Mouse (Mus musculus): ENCODE data around the gene Sf3a1. TPM values are rescaled to one million over a fixed set of nuclear protein-coding genes. Genes with fewer than 3 reads are reported as not detected.

Gene Sf3a1
- polyA plus RNA-seq, 1 experiment: 24.7 TPM

DNA sequence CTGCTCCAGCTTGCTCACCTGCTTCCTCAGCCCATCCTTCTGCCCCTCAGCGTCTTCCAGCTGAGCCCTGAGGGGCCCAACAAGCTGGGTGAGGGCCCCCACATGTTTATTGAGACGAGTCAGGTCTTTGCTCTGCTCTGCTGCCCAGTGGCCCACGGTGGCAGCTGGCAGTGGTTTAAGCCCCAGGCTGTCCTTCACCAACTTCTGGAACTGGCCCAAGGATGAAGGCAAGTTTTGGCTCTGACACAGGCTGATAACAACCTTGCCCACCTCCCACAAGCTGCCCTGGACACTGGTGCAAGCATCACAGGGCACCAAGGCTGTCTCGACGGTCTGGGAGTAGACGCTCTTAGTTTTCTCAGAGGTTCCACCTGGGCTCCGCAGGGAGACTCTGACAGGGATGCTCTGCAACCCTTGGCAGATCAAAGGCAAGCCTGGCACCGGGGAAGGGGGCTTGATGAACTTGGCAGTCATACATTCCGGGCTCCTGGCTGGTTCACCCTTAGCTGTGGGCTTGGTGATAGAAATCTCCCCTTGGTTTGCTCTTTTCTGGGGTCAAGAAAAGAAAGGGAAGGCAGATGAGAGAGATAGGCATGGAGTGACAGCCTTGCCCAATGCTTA is 11.5 kb upstream of the Sf3a1 start:
- Histone ChIP-seq H3K27ac (ENCODE audit: insufficient read depth, low read depth, low read length) (no peak overlapping the region), H3K4me1 (ENCODE audit: control insufficient read depth, insufficient read depth, insufficient read length, low read length) (no peaks in the 10 kb centered on the region), H3K36me3 (ENCODE audit: control insufficient read depth, insufficient read depth, low read length) (peaks cover 1% of the 10 kb centered on the region; the same call in 1 of the 2 replicates), H3K4me3 (ENCODE audit: low read depth, low read length) (no peak overlapping the region), H3K27me3 (ENCODE audit: control insufficient read depth, insufficient read depth, low read length) (no peaks in the 10 kb centered on the region)
- WGBS: 86% methylated on average over 9 of the region's 9 CpGs
- TF ChIP-seq CTCF (IDR thresholded peaks at IDR 0.05; ENCODE audit: extremely low read depth, insufficient read length, insufficient replicate concordance, low read depth, low read length): no peak
- no peak for TF ChIP-seq POLR2A (IDR thresholded peaks at IDR 0.05; ENCODE audit: low read depth, low read length)

DNA sequence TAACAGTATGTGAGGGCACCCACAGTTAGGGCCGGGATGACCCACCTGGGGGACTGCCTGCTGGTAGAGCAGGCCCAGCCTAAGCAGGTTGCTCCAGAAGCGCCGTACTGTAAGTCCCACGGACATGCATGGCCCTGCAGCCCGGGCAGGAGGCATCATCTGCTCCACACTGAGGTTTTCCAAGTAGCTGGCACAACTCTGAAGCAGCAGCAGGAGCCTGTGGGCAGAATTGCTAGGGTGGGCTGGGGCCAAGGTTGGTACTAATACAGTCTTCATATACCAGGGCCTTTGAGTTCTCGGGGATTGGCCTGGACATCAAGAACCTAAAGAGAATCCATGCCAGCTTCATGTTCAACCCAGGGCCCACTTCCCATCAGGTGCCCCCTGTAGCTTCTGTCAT is 10.3 kb upstream of the Sf3a1 start:
- Histone ChIP-seq H3K4me3 (ENCODE audit: low read depth, low read length) (no peak overlapping the region), H3K36me3 (ENCODE audit: control insufficient read depth, insufficient read depth, low read length) (no peaks in the 10 kb centered on the region), H3K27me3 (ENCODE audit: control insufficient read depth, insufficient read depth, low read length) (no peaks in the 10 kb centered on the region), H3K4me1 (ENCODE audit: control insufficient read depth, insufficient read depth, insufficient read length, low read length) (no peaks in the 10 kb centered on the region), H3K27ac (ENCODE audit: insufficient read depth, low read depth, low read length) (no peak overlapping the region)
- 91% methylated on average over 6 of the region's 6 CpGs for WGBS
- TF ChIP-seq POLR2A (IDR thresholded peaks at IDR 0.05; ENCODE audit: low read depth, low read length): no peak
- no peak for TF ChIP-seq CTCF (IDR thresholded peaks at IDR 0.05; ENCODE audit: extremely low read depth, insufficient read length, insufficient replicate concordance, low read depth, low read length)

DNA sequence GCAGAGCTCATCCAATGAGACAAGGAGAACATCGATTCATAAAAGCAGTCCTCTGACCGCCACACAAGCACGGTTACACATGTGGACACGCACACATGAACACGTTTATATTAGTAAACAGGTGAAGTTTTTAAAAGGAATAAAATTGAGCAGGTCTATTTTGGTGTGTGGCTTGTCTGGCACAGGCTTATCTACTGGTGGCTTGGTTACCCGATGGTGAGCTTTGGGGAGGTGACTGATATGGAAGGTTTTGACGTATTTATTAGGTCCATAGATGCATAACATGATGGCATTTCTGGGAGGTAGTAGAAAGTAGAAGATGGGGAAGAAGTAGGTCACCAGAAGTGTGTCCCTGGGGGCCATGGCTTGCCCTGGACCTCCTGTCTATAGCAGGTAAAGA is 6.5 kb upstream of the Sf3a1 start:
- no peak overlapping the region for H3K4me3 ChIP-seq (ENCODE audit: low read depth, low read length)
- no peak for TF ChIP-seq CTCF (IDR thresholded peaks at IDR 0.05; ENCODE audit: extremely low read depth, insufficient read length, insufficient replicate concordance, low read depth, low read length)
- no peaks in the 10 kb centered on the region for H3K36me3 ChIP-seq (ENCODE audit: control insufficient read depth, insufficient read depth, low read length)
- H3K4me1 ChIP-seq (ENCODE audit: control insufficient read depth, insufficient read depth, insufficient read length, low read length): no peaks in the 10 kb centered on the region
- no peak overlapping the region for H3K27ac ChIP-seq (ENCODE audit: insufficient read depth, low read depth, low read length)
- 86% methylated on average over 7 of the region's 7 CpGs for WGBS
- no peaks in the 10 kb centered on the region for H3K27me3 ChIP-seq (ENCODE audit: control insufficient read depth, insufficient read depth, low read length)

DNA sequence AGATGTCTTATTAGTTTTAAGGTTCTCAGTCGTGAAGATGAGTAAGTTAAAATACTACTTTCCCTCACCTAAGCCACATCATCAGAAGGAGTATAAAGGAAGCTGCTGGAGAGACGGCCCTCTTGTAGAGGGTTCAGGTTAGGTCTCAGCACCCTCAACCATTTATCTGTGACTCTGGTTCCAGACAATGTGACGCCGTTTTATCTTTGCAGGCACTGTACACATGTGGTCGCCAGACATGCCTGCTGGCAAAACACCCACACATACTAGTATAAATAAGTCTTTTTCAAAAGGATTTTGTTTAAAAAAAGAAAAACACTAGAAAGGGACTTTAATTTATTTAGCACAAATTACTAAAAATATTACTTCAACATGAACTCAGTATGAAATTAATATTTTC is 4.5 kb upstream of the Sf3a1 start:
- Histone ChIP-seq H3K36me3 (ENCODE audit: control insufficient read depth, insufficient read depth, low read length) (no peaks in the 10 kb centered on the region), H3K4me1 (ENCODE audit: control insufficient read depth, insufficient read depth, insufficient read length, low read length) (no peaks in the 10 kb centered on the region), H3K4me3 (ENCODE audit: low read depth, low read length) (no peak overlapping the region), H3K27me3 (ENCODE audit: control insufficient read depth, insufficient read depth, low read length) (no peaks in the 10 kb centered on the region), H3K27ac (ENCODE audit: insufficient read depth, low read depth, low read length) (no peak overlapping the region)
- TF ChIP-seq POLR2A (IDR thresholded peaks at IDR 0.05; ENCODE audit: low read depth, low read length) (no peak), CTCF (IDR thresholded peaks at IDR 0.05; ENCODE audit: extremely low read depth, insufficient read length, insufficient replicate concordance, low read depth, low read length) (no peak)
- WGBS: 80% methylated on average over 5 of the region's 5 CpGs

DNA sequence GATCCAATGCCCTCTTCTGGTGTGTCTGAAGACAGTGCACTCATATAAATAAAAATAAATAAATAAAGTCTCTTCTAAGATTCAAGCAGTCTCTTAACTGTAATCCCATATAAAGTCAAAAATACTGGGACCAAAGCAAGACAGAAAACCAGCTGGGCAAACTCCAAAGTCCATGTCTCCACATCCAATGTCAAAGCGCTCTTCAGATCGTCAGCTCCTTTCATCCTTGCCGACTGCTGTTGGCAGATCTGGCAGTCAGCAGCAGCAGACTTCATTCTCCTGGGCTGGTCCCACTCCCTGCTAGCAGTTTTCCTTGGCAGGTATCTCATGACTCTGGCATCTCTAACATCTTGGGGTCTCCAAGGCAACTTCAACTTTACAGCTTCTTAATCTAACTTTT is 1.5 kb upstream of the Sf3a1 start:
- Histone ChIP-seq H3K36me3 (ENCODE audit: control insufficient read depth, insufficient read depth, low read length) (peaks cover 10% of the 10 kb centered on the region), H3K27me3 (ENCODE audit: control insufficient read depth, insufficient read depth, low read length) (no peaks in the 10 kb centered on the region), H3K27ac (ENCODE audit: insufficient read depth, low read depth, low read length) (no peak overlapping the region), H3K4me3 (ENCODE audit: low read depth, low read length) (no peak overlapping the region), H3K4me1 (ENCODE audit: control insufficient read depth, insufficient read depth, insufficient read length, low read length) (peaks cover 4% of the 10 kb centered on the region; the same call in 1 of the 2 replicates)
- TF ChIP-seq POLR2A (IDR thresholded peaks at IDR 0.05; ENCODE audit: low read depth, low read length): no peak
- no peak for TF ChIP-seq CTCF (IDR thresholded peaks at IDR 0.05; ENCODE audit: extremely low read depth, insufficient read length, insufficient replicate concordance, low read depth, low read length)
- WGBS: 51% methylated on average over 3 of the region's 3 CpGs

DNA sequence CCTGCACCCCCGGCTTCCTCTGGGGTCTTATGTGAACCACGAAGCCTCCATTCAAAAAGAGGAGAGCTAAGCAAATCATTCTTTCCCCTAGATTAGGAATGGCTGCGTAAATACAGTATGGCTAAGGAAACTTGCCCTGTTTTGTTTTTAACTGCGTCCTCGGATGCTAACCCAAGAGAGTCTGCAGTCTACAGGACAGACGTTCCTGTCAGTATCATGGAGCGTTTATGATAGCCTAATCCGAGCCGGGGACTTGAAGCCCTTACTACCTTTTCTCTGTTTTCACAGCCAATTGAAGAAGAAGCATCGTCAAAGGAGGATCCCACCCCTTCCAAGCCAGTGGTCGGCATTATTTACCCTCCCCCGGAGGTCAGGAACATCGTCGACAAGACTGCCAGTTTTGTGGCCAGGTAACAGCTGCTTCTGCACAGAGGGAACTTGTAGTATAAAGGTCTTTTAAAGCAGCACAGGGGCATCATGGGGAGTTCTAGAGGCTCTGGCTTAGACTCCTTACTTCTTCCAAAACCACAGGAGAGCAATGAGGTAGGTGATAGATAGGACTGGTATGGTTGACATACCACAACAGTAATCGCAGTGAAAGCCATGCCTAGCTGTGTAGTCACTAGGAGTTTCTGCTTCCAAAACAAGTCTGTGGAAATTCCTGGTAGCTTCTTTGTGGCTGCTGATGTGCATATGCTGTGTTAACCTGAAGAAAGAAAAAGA is 769 bp downstream of the Sf3a1 start:
- peak overlapping the region; percentile 75 for H3K27ac ChIP-seq (ENCODE audit: insufficient read depth, low read depth, low read length)
- H3K4me1 ChIP-seq (ENCODE audit: control insufficient read depth, insufficient read depth, insufficient read length, low read length): peaks cover 4% of the 10 kb centered on the region; the same call in 1 of the 2 replicates
- peak overlapping the region; percentile 87 for H3K4me3 ChIP-seq (ENCODE audit: low read depth, low read length)
- H3K36me3 ChIP-seq (ENCODE audit: control insufficient read depth, insufficient read depth, low read length): peaks cover 25% of the 10 kb centered on the region
- no peak for TF ChIP-seq POLR2A (IDR thresholded peaks at IDR 0.05; ENCODE audit: low read depth, low read length)
- TF ChIP-seq CTCF (IDR thresholded peaks at IDR 0.05; ENCODE audit: extremely low read depth, insufficient read length, insufficient replicate concordance, low read depth, low read length): no peak
- 3% methylated on average over 15 of the region's 15 CpGs for WGBS
- H3K27me3 ChIP-seq (ENCODE audit: control insufficient read depth, insufficient read depth, low read length): no peaks in the 10 kb centered on the region

DNA sequence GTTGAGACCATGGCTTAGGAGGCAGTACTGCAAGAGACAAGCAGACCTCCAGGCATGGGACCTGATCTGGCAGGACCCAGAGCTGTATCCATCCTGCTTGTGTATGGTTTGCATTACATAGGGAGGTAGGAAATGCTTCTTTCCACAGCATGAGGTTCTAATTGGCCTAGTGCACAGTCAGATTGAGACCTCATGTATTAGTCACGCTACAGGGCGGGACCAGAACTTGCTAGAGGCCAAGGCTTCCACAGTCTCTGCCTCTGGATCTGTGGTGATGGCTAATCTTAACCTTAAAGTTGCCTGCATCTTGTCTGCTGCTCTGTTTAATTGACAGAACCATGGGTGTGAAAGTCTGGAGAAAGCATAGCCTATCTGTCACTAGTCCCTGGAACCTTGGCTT is 4.6 kb downstream of the Sf3a1 start:
- H3K36me3 ChIP-seq (ENCODE audit: control insufficient read depth, insufficient read depth, low read length): peaks cover 57% of the 10 kb centered on the region
- no peaks in the 10 kb centered on the region for H3K27me3 ChIP-seq (ENCODE audit: control insufficient read depth, insufficient read depth, low read length)
- H3K27ac ChIP-seq (ENCODE audit: insufficient read depth, low read depth, low read length): no peak overlapping the region
- 82% methylated on average over 2 of the region's 2 CpGs for WGBS
- H3K4me3 ChIP-seq (ENCODE audit: low read depth, low read length): no peak overlapping the region
- peaks cover 4% of the 10 kb centered on the region; the same call in 1 of the 2 replicates for H3K4me1 ChIP-seq (ENCODE audit: control insufficient read depth, insufficient read depth, insufficient read length, low read length)
- TF ChIP-seq POLR2A (IDR thresholded peaks at IDR 0.05; ENCODE audit: low read depth, low read length) (no peak), CTCF (IDR thresholded peaks at IDR 0.05; ENCODE audit: extremely low read depth, insufficient read length, insufficient replicate concordance, low read depth, low read length) (no peak)

Data from small intestine, adult 2 months (tissue).